Mouse (Mus musculus) ES-E14 (cell line): ENCODE measurements around the gene C730034F03Rik. TPM values are rescaled to one million over a fixed set of nuclear protein-coding genes. Genes with fewer than 3 reads are reported as not detected.

Experiments used
- DNase-seq: peaks from one replicate; pipeline ENCODE4 v3.0.0-alpha.2; 2013; ENCODE audit warnings: low read depth, low spot score
- H3K27ac ChIP-seq: 2 replicates; pipeline ENCODE4 v1.5.1; 2012; ENCODE audit warnings: low read depth, mild to moderate bottlenecking, low read length, moderate library complexity, mixed read lengths; ENCODE audit not compliant: poor library complexity, insufficient read depth, severe bottlenecking
- H3K36me3 ChIP-seq: 2 replicates; pipeline ENCODE4 v1.6.1; 2012; ENCODE audit warnings: mild to moderate bottlenecking, low read length, moderate library complexity, mixed read lengths; ENCODE audit not compliant: control insufficient read depth, poor library complexity, insufficient read depth, severe bottlenecking
- H3K4me1 ChIP-seq, 2 experiments: fragments of 150-350 bp in 1 of 2; sonication (generic) in 1 of 2; 2 replicates each; pipeline ENCODE4 v1.6.1; 2012; ENCODE audit warnings: low read length in 2 of 2, mild to moderate bottlenecking in 1 of 2, mixed read lengths in 1 of 2; ENCODE audit not compliant: control insufficient read depth in 2 of 2, insufficient read depth in 2 of 2, poor library complexity in 1 of 2
- H3K4me3 ChIP-seq, 2 experiments: fragments of 150-350 bp in 1 of 2; sonication (generic) in 1 of 2; 2 replicates each; pipeline ENCODE4 v1.5.1; 2012; ENCODE audit warnings: low read length in 2 of 2, low read depth in 1 of 2, mild to moderate bottlenecking in 1 of 2, mixed read lengths in 1 of 2; ENCODE audit not compliant: insufficient read depth in 1 of 2, poor library complexity in 1 of 2, severe bottlenecking in 1 of 2
- H3K9ac ChIP-seq: 2 replicates; pipeline ENCODE4 v1.6.1; 2012; ENCODE audit warnings: low read depth, mild to moderate bottlenecking, low read length, mixed read lengths; ENCODE audit not compliant: poor library complexity, insufficient read depth, severe bottlenecking
- H3K9me3 ChIP-seq: fragments of 150-350 bp; sonication (generic); 2 replicates; pipeline ENCODE4 v1.6.1; 2012; ENCODE audit warnings: low read depth, mild to moderate bottlenecking, low read length; ENCODE audit not compliant: control insufficient read depth, insufficient read depth
- CHD2 ChIP-seq: IDR thresholded peaks from 2 replicates; pipeline ENCODE4 v1.6.1; 2014; ENCODE audit warnings: mild to moderate bottlenecking, low read depth, low read length, inconsistent platforms
- HCFC1 ChIP-seq: IDR thresholded peaks from 2 replicates; pipeline ENCODE4 v1.6.1; 2012; ENCODE audit warnings: low read length, inconsistent platforms, borderline replicate concordance; ENCODE audit not compliant: insufficient read depth
- MAFK ChIP-seq: IDR thresholded peaks from 2 replicates; pipeline ENCODE4 v1.6.1; 2014; ENCODE audit warnings: mild to moderate bottlenecking, low read depth, low read length, inconsistent platforms; ENCODE audit not compliant: insufficient read depth
- ZC3H11A ChIP-seq: IDR thresholded peaks from 2 replicates; pipeline ENCODE4 v1.6.1; 2012; ENCODE audit warnings: low read depth, mild to moderate bottlenecking, inconsistent platforms, low read length, borderline replicate concordance
- ZNF384 ChIP-seq: IDR thresholded peaks from 2 replicates; pipeline ENCODE4 v1.6.1; 2012; ENCODE audit warnings: low read depth, low read length, inconsistent platforms
- in situ Hi-C, 2 experiments: fragments of 600-800 bp; cut with MboI; formaldehyde crosslinking; loops; one replicate each; pipeline ENCODE4 v1.15.1; 2025; ENCODE audit warnings: low sequenced_read_pairs in 2 of 2, inconsistent platforms in 1 of 2; ENCODE audit not compliant: unreplicated experiment in 2 of 2
- total RNA-seq: library from RNA; depleted of rRNA; stranded (reverse); fragments of 300-350 nt; gene quantifications from 2 replicates; pipeline ENCODE4 v1.2.3, GENCODE M21; 2012

C730034F03Rik gene
- total RNA-seq, 1 experiment, result 2.0 TPM

- H3K36me3 ChIP-seq, result no peaks in the 10 kb centered on the region
- H3K27ac ChIP-seq, result no peak overlapping the region
- in situ Hi-C loops, result no loop called here
- H3K9me3 ChIP-seq, result no peaks in the 10 kb centered on the region
- H3K4me1 ChIP-seq, result peaks cover 0 to 5% of the 10 kb centered on the region in 2 experiments; a peak in 1 of 4 replicates
- H3K4me3 ChIP-seq, result no peak overlapping the region
- TF ChIP-seq HCFC1 (no peak), MAFK (no peak), ZNF384 (no peak), CHD2 (no peak), ZC3H11A (no peak)
- DNase-seq, result no peak
- no peak overlapping the region for H3K9ac ChIP-seq
Observed at GRCm38 (mm10) chr15:89396883-89397282, 32.5 kb upstream of the C730034F03Rik start.

GRCm38 (mm10) chr15:89398146-89398545, 31.2 kb upstream of the C730034F03Rik start:
- no peaks in the 10 kb centered on the region for H3K9me3 ChIP-seq
- H3K9ac ChIP-seq, result no peak overlapping the region
- no peak for TF ChIP-seq MAFK
- no peak for TF ChIP-seq HCFC1
- peaks cover 0 to 5% of the 10 kb centered on the region in 2 experiments; a peak in 1 of 4 replicates for H3K4me1 ChIP-seq
- in situ Hi-C loops, result no loop called here
- no peak for DNase-seq
- H3K27ac ChIP-seq, result no peak overlapping the region
- no peaks in the 10 kb centered on the region for H3K36me3 ChIP-seq
- no peak overlapping the region for H3K4me3 ChIP-seq

- in situ Hi-C loops, result no loop called here
- no peaks in the 10 kb centered on the region for H3K36me3 ChIP-seq
- H3K9ac ChIP-seq, result no peak overlapping the region
- DNase-seq, result no peak
- H3K9me3 ChIP-seq, result no peaks in the 10 kb centered on the region
- H3K4me1 ChIP-seq, result peaks cover 0 to 5% of the 10 kb centered on the region in 2 experiments; a peak in 1 of 4 replicates
- H3K27ac ChIP-seq, result no peak overlapping the region
- no peak overlapping the region for H3K4me3 ChIP-seq
- TF ChIP-seq ZC3H11A (no peak), HCFC1 (no peak), MAFK (no peak), ZNF384 (no peak), CHD2 (no peak)
Observed at GRCm38 (mm10) chr15:89399716-89400115, 29.7 kb upstream of the C730034F03Rik start.

- in situ Hi-C loops, result no loop called here
- Histone ChIP-seq H3K4me1 (peaks cover 0 to 10% of the 10 kb centered on the region in 2 experiments; a peak in 1 of 4 replicates), H3K36me3 (no peaks in the 10 kb centered on the region), H3K9ac (no peak overlapping the region), H3K4me3 (no peak overlapping the region), H3K27ac (no peak overlapping the region), H3K9me3 (no peaks in the 10 kb centered on the region)
- no peak for TF ChIP-seq ZC3H11A
- TF ChIP-seq MAFK, result no peak
- TF ChIP-seq CHD2, result no peak
- no peak for TF ChIP-seq HCFC1
- no peak for TF ChIP-seq ZNF384
- no peak for DNase-seq
Observed at GRCm38 (mm10) chr15:89402471-89402870, 26.9 kb upstream of the C730034F03Rik start.

GRCm38 (mm10) chr15:89404831-89405623, 24.4 kb upstream of the C730034F03Rik start:
- H3K36me3 ChIP-seq, result no peaks in the 10 kb centered on the region
- H3K4me1 ChIP-seq, result peaks cover 0 to 8% of the 10 kb centered on the region in 2 experiments; a peak in 1 of 4 replicates
- no peak for DNase-seq
- no peak for TF ChIP-seq CHD2
- no peak for TF ChIP-seq ZC3H11A
- no peak for TF ChIP-seq ZNF384
- no peak for TF ChIP-seq HCFC1
- TF ChIP-seq MAFK, result no peak
- H3K27ac ChIP-seq, result no peak overlapping the region
- in situ Hi-C loops, result no loop called here
- no peak overlapping the region for H3K4me3 ChIP-seq
- H3K9me3 ChIP-seq, result no peaks in the 10 kb centered on the region
- no peak overlapping the region for H3K9ac ChIP-seq
